Mouse (Mus musculus): Measurements from ENCODE around the gene Tspan14.
A peak's percentile ranks its signal among the peaks of the same experiment; 100 is the strongest.

Gene Tspan14

GRCm38 (mm10) chr14:40915838-40916237 lies 50.8 kb downstream of the Tspan14 start:
- no peak for DNase-seq

- no peak for DNase-seq
Measured at GRCm38 (mm10) chr14:40914701-40915100, 51.9 kb downstream of the Tspan14 start.

DNA sequence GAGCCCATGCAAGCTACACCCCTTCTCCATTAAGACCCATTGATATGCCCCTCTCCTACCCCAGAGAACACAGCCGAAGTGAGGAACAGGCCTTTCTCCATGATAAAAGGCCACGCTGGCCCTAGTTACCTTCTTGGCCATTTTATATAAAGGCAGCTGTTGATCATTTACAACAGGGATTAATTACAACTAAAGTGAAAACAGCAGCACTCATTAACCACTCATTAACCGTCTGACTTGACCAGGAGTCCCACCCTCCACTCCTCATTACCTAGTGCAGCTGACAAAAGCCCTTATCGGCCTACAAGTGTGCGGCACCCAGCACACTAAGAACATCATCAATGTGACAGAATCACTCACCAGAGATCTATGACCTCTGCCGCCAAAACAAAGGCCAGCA lies 52.9 kb downstream of the Tspan14 start:
- no peak for DNase-seq

GRCm38 (mm10) chr14:40911529-40911928 lies 55.1 kb downstream of the Tspan14 start:
- DNase-seq, result no peak

GRCm38 (mm10) chr14:40908763-40909162 lies 57.8 kb downstream of the Tspan14 start:
- DNase-seq, result no peak

DNA sequence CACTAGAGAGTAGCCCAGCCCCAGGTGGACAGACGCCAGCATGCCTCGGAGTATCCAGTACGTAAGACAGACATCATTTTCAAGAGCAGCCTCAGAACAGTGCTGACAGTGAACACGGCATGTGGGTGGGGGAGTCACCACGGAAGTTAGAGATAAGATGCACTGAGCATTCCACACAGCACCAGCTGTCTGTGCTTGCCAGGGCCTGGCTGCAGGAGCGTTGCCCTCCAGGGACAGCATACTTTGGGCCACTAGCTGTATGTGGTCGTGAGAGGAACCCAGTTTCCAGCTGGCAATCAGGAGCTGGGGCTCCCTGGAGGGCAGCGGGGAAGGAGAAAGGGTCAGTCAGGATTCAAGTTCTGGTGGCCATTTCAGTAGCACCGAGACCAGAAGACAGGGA lies 59.8 kb downstream of the Tspan14 start:
- DNase-seq, result no peak

- DNase-seq, result no peak
Measured at GRCm38 (mm10) chr14:40905813-40906212, 60.8 kb downstream of the Tspan14 start.

GRCm38 (mm10) chr14:40902307-40903055 lies 64.1 kb downstream of the Tspan14 start:
- no peak for DNase-seq

GRCm38 (mm10) chr14:40900267-40900666 lies 66.3 kb downstream of the Tspan14 start:
- DNase-seq, result no peak

DNA sequence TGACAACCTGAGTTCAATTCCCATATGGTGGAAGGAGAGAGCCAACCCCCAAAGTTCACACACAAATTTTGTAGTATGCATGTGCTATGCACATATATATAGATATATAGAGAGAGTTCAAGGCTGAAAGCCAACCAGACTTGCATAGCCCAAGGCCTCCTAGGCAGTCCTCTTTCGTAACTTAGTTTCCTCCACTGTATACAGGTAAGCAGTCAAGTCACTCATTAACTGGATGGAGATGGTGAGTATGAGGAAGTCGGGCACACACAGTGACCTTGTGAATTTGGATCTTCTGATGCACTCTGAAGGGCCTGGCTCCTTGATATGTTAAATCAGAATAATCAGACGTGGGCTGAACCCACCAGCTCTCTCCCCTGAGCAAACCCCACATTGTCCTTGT lies 68.7 kb downstream of the Tspan14 start:
- no peak for DNase-seq

- no peak for DNase-seq
Measured at GRCm38 (mm10) chr14:40895681-40896080, 70.9 kb downstream of the Tspan14 start.

GRCm38 (mm10) chr14:40894576-40895247 lies 71.9 kb downstream of the Tspan14 start:
- peak; percentile 93 for DNase-seq

DNA sequence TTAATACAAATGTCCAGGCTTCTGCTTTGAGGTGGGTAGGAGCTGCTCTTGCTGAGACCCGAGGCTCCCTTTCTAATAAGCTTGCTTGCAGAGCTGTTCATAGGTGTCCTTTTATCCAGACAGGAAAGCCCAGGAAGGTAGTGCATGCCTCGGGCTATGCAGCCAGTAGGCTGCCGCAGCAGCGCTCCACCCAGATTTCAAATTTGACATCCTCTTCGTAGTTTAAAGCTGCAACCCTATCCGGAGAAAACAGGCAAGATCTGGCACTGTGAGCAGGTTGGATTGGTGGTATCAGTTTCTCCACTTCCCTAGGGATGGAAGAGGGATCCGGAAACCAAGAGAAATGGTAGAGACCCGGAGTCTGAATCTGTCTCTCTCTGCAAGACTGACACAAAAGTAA lies 72.7 kb downstream of the Tspan14 start:
- DNase-seq, result no peak

DNA sequence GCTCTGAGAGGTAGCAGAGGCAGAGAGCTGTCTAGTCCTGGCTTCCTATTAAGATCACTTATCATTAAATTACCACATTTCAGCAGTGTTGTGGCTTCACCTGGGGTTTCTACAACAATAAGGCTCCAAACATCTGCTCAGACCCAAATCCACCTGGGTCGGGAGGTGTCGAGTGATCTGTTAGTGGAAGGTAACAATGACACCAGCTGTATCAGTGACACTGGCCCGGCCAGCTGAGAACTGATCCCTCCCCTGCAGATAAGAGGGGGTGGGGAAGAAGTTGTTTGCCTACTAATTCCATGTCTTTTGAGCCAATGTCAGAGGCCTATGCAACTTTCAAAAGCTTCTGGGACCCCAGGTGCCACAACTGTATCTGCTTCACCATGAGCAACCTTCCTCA lies 73.4 kb downstream of the Tspan14 start, which contains the start of gene Sh2d4b:
TSS of gene Sh2d4b (minus strand) at position 71 of the 400 bp plus-strand sequence.
- DNase-seq, result no peak

- no peak for DNase-seq
Measured at GRCm38 (mm10) chr14:40892326-40892825, 74.2 kb downstream of the Tspan14 start.

GRCm38 (mm10) chr14:40891506-40891905 lies 75.1 kb downstream of the Tspan14 start:
- no peak for DNase-seq

GRCm38 (mm10) chr14:40889704-40890103 lies 76.9 kb downstream of the Tspan14 start:
- DNase-seq, result no peak

DNA sequence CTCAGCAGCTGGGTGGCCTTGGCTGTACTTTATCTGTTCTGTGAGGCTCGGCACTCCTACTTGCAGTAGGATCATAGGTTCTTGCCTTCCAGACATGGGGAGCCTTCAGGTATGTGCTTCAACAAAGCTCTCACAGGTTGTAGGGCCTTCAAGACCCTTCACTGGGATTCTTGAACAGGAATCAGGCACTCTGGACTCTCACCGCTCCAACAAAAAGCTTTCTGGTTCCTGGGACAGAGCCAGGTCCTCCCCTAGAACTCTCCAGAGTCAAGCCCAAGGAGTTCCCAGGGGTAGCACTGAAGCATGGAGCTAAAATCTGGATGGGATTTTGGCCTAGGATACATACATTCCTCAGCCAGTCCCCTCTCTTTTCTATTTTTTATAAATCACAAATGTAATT lies 77.4 kb downstream of the Tspan14 start:
- DNase-seq, result no peak

GRCm38 (mm10) chr14:40886428-40887202 lies 80.0 kb downstream of the Tspan14 start:
- no peak for DNase-seq

GRCm38 (mm10) chr14:40885752-40886151 lies 80.9 kb downstream of the Tspan14 start:
- DNase-seq, result no peak

- DNase-seq, result no peak
Measured at GRCm38 (mm10) chr14:40885225-40885624, 81.4 kb downstream of the Tspan14 start.

DNA sequence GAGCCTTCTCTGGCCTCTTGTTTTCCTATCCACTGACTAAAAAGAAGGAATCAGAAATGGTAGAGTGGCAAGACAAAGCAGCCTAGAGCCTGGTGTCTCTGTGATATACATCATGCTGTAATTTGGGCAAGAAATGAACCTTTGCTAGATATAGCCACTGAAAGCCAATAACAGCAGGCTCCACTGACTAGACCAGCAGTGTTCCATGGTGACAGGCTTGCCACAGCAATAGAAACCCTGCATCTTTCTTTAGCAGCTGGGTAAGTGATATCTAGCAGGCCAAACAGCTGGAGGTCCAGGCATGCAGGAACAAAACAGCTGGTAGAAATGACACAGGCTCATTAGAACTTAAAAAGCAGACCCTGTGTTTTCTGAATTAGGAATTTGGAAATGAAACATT lies 92.0 kb downstream of the Tspan14 start:
- DNase-seq, result no peak

DNA sequence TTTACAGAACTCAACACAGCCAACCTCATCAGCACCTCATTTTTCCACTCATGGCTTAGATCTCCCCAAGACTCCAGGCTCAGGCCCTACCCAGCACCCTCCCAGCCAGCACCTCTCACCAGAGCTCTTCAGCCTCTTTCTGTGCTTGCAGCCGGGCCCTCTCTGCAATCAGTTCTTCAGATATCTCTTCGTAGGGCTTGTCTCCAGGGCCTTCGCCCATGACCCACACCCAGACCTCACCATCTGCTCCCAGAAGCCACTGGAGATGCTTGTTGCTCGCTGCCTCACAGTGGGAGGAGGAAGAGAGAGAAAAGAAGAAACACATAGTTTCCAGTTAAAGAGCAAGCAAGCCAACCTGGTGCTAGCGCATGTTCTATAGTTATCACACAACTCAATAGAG lies 92.6 kb downstream of the Tspan14 start:
- DNase-seq, result no peak
